Mouse (Mus musculus) cortical plate, adult 2 months (tissue): ENCODE results near the gene Klf6.

Experiments used
- CTCF ChIP-seq: fragments of 200-500 bp; IDR thresholded peaks from 2 replicates; pipeline ENCODE4 v1.5.1; 2011; ENCODE audit warnings: mild to moderate bottlenecking, control low read depth, low read length; ENCODE audit not compliant: insufficient read depth; ENCODE audit errors: extremely low read depth
- POLR2A ChIP-seq: fragments of 200-500 bp; IDR thresholded peaks from 2 replicates; pipeline ENCODE4 v1.6.1; 2011; ENCODE audit warnings: mild to moderate bottlenecking, low read length, control low read depth; ENCODE audit not compliant: insufficient read depth; ENCODE audit errors: extremely low read depth

DNA sequence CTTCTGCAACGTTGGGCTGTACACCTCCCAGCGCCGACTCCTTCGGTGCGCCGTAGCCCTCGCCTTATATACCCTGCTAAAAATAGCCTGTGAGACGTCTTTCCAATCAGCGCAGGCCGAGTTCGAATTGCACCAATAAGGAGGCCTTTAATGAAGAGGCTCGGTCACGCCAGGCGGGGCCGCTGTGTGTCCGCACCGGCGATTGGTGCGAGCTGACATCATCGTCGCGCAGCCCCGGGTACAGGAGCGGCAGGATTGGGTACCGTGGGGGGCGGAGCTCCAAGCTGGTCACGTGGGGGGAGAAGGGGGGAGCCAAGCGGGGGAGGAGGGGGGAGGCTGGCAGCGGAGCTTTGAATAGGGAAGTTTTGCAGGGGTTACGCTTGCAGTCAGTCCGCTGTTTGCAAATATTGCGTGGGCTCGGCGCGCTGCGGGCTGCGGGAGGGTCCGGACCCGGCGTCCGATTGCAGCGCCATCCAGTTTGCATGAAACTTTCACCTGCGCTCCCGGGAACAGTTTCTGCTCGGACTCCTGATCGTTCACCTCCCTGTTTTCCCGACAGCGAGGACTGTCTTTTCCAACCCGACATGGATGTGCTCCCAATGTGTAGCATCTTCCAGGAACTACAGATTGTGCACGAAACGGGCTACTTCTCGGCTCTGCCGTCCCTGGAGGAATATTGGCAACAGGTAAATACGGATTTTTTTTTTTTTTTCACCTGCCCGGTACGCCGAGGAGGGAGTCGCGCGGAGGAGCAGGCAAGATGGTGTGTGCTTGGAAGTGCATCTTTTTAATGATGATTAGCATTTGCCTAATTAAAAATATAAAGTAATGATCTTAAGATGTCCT, at the start of gene Klf6:
- TF ChIP-seq CTCF (no peak), POLR2A (peak; percentile 100)
